Mouse (Mus musculus): Measurements from ENCODE around the gene B130006D01Rik.
"Not testable (repeated sequence)": the region's sequence is repeated elsewhere in the genome, so short reads cannot be mapped to it uniquely, and the experiment has no call there.

The B130006D01Rik gene

GRCm38 (mm10) chr11:95713225-95713810 lies 10.1 kb upstream of the B130006D01Rik start:
- DNase-seq (ENCODE audit: low read depth, low spot score): no peak

GRCm38 (mm10) chr11:95713811-95714241 lies 9.6 kb upstream of the B130006D01Rik start:
- DNase-seq (ENCODE audit: low read depth, low spot score): no peak

GRCm38 (mm10) chr11:95714411-95714810 lies 9.0 kb upstream of the B130006D01Rik start:
- no peak for DNase-seq (ENCODE audit: low read depth, low spot score)

GRCm38 (mm10) chr11:95716136-95716535 lies 7.3 kb upstream of the B130006D01Rik start:
- no peak for DNase-seq (ENCODE audit: low read depth, low spot score)

GRCm38 (mm10) chr11:95719356-95719755 lies 4.0 kb upstream of the B130006D01Rik start:
- no peak for DNase-seq (ENCODE audit: low read depth, low spot score)

GRCm38 (mm10) chr11:95724466-95724865 lies 1.1 kb downstream of the B130006D01Rik start:
- DNase-seq (ENCODE audit: low read depth, low spot score): no peak

GRCm38 (mm10) chr11:95726156-95726555 lies 2.8 kb downstream of the B130006D01Rik start:
- DNase-seq (ENCODE audit: low read depth, low spot score): no peak

GRCm38 (mm10) chr11:95727947-95728346 lies 4.6 kb downstream of the B130006D01Rik start:
- no peak for DNase-seq (ENCODE audit: low read depth, low spot score)

GRCm38 (mm10) chr11:95728916-95729907 lies 5.8 kb downstream of the B130006D01Rik start:
- DNase-seq (ENCODE audit: low read depth, low spot score): no peak

- no peak for DNase-seq (ENCODE audit: low read depth, low spot score)
These were observed 11.1 kb downstream of the B130006D01Rik start for GRCm38 (mm10) chr11:95734485-95734884.

- DNase-seq (ENCODE audit: low read depth, low spot score): no peak
These were observed 14.4 kb downstream of the B130006D01Rik start for GRCm38 (mm10) chr11:95737811-95738210.

GRCm38 (mm10) chr11:95744521-95744920 lies 21.1 kb downstream of the B130006D01Rik start:
- DNase-seq (ENCODE audit: low read depth, low spot score): peak; percentile 18

- DNase-seq (ENCODE audit: low read depth, low spot score): no peak
These were observed 23.4 kb downstream of the B130006D01Rik start for GRCm38 (mm10) chr11:95746821-95747220.

- no peak for DNase-seq (ENCODE audit: low read depth, low spot score)
These were observed 24.9 kb downstream of the B130006D01Rik start for GRCm38 (mm10) chr11:95748331-95748730.

- DNase-seq (ENCODE audit: low read depth, low spot score): no peak
These were observed 26.2 kb downstream of the B130006D01Rik start for GRCm38 (mm10) chr11:95749619-95750018.

- DNase-seq (ENCODE audit: low read depth, low spot score): peak; percentile 65
These were observed 27.6 kb downstream of the B130006D01Rik start for GRCm38 (mm10) chr11:95750995-95751394.

- not testable (repeated sequence) for DNase-seq (ENCODE audit: low read depth, low spot score)
These were observed 31.8 kb downstream of the B130006D01Rik start for GRCm38 (mm10) chr11:95755137-95755536.

- no peak for DNase-seq (ENCODE audit: low read depth, low spot score)
These were observed 37.1 kb downstream of the B130006D01Rik start for GRCm38 (mm10) chr11:95760521-95760920.

- DNase-seq (ENCODE audit: low read depth, low spot score): no peak
These were observed 39.6 kb downstream of the B130006D01Rik start for GRCm38 (mm10) chr11:95762996-95763395.

GRCm38 (mm10) chr11:95764806-95765205 lies 41.4 kb downstream of the B130006D01Rik start:
- DNase-seq (ENCODE audit: low read depth, low spot score): no peak

- no peak for DNase-seq (ENCODE audit: low read depth, low spot score)
These were observed 41.9 kb downstream of the B130006D01Rik start for GRCm38 (mm10) chr11:95765334-95765733.

GRCm38 (mm10) chr11:95768244-95768643 lies 44.9 kb downstream of the B130006D01Rik start:
- no peak for DNase-seq (ENCODE audit: low read depth, low spot score)

- no peak for DNase-seq (ENCODE audit: low read depth, low spot score)
These were observed 45.8 kb downstream of the B130006D01Rik start for GRCm38 (mm10) chr11:95769208-95769607.

Data from skeletal muscle tissue, adult 2 months (tissue).